Mouse (Mus musculus) thymus, postnatal 4 days (tissue): ENCODE data around the gene Trmt44.
A peak's percentile ranks its signal among the peaks of the same experiment; 100 is the strongest.

Experiments used
- DNase-seq: peaks from one replicate; pipeline ENCODE4 v3.0.0; 2021

Trmt44 gene

DNA sequence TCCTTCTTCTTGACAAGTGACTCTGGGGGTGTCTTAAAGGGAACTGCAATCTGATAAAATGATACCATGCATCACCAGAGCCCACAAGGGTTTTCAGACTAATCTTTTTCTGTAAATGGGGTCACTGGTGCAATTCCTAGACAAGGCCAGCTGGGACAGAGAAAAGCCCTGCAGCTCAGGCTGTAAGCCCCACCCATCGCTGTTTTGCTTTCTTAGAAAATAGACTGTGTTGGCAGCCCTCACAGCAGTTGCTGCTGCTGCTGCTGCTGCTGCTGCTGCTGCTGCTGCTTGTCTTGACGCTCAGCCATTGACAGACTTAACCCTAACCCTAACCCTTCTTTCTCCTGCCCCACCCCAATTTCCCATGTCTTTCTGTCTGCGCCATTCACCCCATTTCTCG lies 35.3 kb downstream of the Trmt44 start:
- DNase-seq = no peak

DNA sequence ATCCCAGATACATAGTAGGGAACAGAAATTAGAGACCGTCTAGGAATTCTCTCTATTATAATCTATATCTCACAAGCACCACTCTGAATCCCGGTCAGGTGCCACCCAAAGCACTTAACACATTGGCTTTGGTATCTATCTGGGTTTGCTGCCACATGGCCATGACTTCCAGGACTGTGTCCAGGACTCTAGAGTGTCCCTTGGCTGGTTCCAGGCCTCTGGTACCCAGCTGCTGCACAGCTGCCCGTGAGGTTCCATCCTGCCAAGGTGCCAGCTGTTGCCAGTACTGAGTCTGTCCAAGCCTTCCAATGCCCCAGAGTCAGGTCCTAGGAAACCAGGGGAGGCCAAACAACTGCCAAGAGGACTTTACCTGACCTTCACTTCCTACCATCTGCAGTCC lies 36.8 kb downstream of the Trmt44 start:
- DNase-seq = no peak

DNA sequence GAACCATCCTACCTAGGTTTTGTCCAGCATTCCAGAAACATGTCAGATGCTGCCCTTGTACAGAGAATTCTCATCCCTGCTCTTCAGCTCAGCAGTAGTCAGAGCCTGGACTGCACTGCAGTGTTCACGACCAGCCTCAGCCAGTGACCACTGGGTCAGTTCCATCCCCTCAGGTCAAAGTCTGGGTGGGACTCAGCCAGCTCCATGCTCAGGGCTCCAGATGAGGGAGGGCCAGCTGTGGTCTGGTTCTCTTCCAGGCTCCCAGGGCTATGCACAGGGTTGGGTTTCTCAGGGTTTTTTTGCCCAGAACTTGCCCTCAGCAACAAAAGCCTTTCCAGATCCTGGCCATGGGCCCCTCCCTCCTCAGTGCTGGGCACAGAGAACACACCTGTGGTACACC lies 37.4 kb downstream of the Trmt44 start:
- DNase-seq = no peak

DNA sequence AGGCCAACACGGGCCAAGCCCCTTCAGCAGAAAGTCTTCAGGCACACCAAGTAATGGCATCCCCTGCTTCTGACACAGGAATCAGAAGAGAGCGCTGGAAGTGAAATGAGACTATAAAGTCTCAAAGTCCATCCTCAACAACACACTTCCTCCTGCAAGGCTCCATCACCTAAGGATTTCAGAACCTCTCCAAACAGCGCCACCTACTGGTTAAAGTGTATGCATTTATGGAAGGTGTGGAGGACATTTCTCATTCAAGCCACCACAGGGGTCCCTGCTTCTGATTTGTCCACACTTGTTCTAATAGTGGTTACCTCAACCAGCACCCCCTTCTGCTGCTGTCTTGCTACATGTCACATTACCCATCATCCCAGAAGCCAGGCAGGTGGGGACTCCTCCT lies 38.6 kb downstream of the Trmt44 start:
- DNase-seq = no peak

DNA sequence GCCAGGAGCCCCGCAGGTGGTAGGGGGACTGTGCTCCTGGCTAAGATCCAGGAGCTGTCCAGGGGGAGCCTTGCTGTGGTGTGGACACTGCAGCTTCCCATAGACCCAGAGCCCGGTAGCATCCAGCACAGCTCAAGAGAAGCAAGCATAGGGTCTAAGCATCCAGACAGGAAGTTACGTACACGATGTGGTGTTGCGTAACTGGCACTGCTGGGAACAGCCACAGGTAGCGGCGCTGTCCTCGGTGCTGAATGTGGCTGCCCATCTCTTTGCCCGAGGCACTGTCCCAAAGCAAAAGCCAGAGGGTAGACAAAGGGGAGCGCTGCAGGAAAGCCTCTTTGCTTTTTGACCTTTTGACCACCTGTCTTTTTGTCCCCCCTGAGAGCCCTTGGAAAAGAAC lies 43.3 kb downstream of the Trmt44 start:
- DNase-seq = peak; percentile 77

DNA sequence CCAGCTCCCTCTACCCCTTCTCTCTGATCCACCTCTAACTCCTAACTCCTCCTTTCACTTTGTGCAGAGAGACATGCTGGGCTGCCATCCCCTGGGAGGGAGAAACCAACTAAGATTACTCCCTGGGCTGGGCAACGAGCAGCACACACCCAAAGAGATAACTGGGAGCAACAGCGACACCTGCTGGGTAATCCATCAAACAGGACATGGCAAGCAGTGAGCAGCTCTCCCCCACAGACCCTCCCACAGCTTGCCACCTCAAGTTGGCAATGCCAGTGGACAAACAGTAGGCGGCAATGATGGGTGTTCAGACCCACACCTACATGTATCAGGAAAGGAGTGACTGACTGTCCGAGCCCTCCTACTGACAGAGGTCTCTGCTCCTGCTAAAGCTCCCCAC lies 44.4 kb downstream of the Trmt44 start:
- peak; percentile 72 for DNase-seq

DNA sequence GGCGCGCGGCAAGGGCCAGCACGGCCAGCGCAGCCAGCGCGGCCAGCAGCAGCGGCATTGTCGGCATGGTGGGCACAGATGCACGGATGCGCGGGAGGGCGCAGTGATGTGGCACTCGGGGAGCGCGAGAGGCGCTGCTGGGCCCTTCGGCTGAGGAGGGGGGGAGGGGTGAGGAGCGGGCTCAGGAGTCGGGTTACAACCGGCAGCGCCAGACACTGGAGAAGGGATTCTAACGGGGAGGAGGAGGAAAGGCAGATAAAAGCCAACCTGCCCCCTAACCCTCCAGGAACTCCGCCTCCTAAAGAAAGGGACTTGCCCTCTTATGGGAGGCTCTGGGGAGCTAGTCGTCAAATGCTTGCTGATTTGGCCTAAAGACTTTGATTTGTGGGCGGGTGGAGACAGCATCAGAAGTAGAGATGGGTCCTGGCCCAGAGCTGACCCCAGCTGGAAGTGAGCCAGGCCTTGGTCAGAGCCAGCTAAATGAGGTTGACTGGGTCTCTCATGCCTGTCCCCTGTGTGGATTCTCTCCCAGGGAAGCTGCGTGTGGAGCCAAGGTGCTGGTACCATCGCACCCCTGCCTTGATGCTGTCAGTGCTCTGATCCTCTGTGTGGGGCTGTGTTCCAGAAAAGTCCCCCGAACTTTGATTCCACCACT lies 49.3 kb downstream of the Trmt44 start, which contains the start of gene Cpz:
Gene Cpz (minus strand): TSS at position 230 of the 655 bp plus-strand sequence.
- DNase-seq = peak; percentile 29

DNA sequence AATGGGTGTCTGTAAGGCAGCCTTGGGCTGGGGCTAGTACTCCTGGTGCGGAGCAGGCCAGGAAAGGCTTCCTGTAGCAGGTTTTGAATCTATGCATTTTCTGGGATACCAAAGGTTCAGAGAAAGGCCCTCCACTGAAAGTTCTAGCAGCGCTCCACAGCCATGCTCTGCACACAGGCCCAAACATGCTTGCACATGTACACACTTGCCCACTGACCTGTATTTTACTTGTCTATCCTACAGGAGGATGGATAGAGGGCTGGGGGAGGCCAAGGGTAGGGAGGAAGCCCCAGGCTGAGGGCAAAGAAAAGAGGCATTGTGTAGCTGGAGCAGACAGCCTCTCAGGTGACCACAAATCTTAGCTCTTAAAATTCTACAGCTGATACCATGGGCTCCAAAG lies 50.5 kb downstream of the Trmt44 start:
- DNase-seq = no peak

DNA sequence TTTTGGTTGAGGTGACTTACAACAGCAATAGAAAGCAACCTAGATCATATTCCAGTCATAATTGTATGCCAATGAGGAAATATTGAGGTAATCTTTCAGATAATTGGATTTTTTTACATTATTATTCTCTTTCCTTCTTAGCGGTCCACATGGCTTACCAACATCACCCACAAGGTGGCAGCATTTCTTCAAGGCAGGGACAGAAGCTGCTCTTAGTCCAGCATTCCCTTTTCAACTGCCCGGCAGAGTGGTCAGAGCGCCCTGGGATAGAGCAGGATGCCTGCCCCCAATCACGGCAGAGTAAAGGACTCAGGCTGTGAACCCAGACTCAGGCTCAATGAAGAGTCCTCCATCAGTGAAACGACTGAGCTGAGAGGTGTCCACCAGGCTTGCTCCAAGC lies 51.1 kb downstream of the Trmt44 start:
- peak; percentile 62 for DNase-seq

DNA sequence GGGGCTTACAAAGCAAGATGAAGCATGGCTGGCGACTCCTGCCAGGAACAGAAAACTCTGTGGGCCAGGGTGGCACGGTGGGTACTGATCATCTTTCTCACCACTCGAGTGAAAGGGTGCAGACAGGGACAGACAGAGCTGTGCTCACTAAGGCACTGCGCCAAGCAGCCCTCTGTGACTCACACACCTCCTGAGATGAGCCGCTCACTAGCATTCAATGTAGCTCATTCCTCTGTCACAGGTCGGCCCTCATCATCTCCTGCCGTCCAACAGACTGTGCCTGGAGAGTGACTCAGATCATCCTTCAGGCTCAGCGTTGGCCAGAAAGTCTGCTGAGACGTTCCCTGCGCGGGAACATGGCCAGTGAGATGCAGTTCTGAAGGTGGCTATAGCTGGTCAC lies 58.1 kb downstream of the Trmt44 start:
- no peak for DNase-seq

DNA sequence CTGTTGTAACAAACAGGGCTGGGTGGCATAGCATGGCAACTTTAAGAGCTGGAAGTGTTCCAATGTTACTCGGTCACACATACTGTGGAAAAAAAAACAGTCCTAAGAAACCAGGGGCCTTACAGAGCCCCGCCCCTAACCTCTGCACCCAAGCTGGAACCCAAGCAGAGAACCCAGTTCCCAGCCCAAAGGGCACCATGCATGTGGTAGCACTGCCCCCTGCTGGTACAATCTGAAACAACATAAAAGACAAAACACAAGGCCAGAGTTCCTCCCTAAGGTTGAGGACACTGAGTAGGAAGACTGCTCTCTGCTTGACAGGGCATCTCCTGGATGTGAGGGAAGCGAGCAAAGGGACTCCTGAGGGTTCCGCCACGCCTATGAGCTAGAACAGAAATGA lies 64.3 kb downstream of the Trmt44 start:
- peak; percentile 61 for DNase-seq
